Mouse (Mus musculus) heart, adult 2 months (tissue): ENCODE data around the gene Gnl1. TPM values are rescaled to one million over a fixed set of nuclear protein-coding genes. Genes with fewer than 3 reads are reported as not detected.

Experiments
- DNase-seq, 2 experiments: peaks; one replicate each; pipeline ENCODE4 v3.0.0; 2021
- H3K27ac ChIP-seq: fragments of 200-600 bp; 2 replicates; pipeline ENCODE4 v1.8.1; 2022
- H3K27me3 ChIP-seq: fragments of 200-500 bp; 2 replicates; pipeline ENCODE4 v1.6.1; 2012; ENCODE audit warnings: mild to moderate bottlenecking, low read length, inconsistent platforms, mixed read lengths; ENCODE audit not compliant: control insufficient read depth, insufficient read depth
- H3K36me3 ChIP-seq: fragments of 200-500 bp; 2 replicates; pipeline ENCODE4 v1.6.1; 2012; ENCODE audit warnings: low read length, inconsistent platforms; ENCODE audit not compliant: control insufficient read depth, insufficient read depth
- H3K4me1 ChIP-seq: fragments of 200-500 bp; 2 replicates; pipeline ENCODE4 v1.6.1; 2011; ENCODE audit warnings: low read length; ENCODE audit not compliant: control insufficient read depth, insufficient read depth
- H3K4me3 ChIP-seq: fragments of 200-600 bp; 2 replicates; pipeline ENCODE4 v1.8.1; 2022
- H3K79me2 ChIP-seq: fragments of 200-500 bp; replicated peaks from 2 replicates; pipeline ENCODE4 v1.6.1; 2012; ENCODE audit warnings: mild to moderate bottlenecking, inconsistent platforms, low read length, moderate library complexity, mixed read lengths; ENCODE audit not compliant: control insufficient read depth, insufficient read depth
- H3K9ac ChIP-seq: fragments of 200-500 bp; 2 replicates; pipeline ENCODE4 v1.6.1; 2012; ENCODE audit warnings: low read depth, mild to moderate bottlenecking, control low read depth, inconsistent platforms, low read length, mixed read lengths
- CTCF ChIP-seq: fragments of 200-600 bp; IDR thresholded peaks from 2 replicates; pipeline ENCODE4 v1.8.1; 2022; ENCODE audit warnings: antibody characterized with exemption, mild to moderate bottlenecking, moderate library complexity
- EP300 ChIP-seq: fragments of 200-500 bp; IDR thresholded peaks from 2 replicates; pipeline ENCODE4 v1.6.1; 2011; ENCODE audit warnings: low read depth, low read length, control low read depth; ENCODE audit not compliant: insufficient read depth
- POLR2A ChIP-seq: fragments of 200-500 bp; IDR thresholded peaks from 2 replicates; pipeline ENCODE4 v1.6.1; 2011; ENCODE audit warnings: mild to moderate bottlenecking, low read depth, low read length, control low read depth; ENCODE audit not compliant: insufficient read depth
- WGBS: fragments of 180-500 bp; shearing (Covaris S2); methylation state at CpG from one replicate; pipeline ENCODE4 v1.1.7; 2018; 5-methylcytosine and 5-hydroxymethylcytosine counted together
- intact Hi-C: fragments of 180-260 bp; cut with DNase I; formaldehyde crosslinking; loops from one replicate; pipeline ENCODE4 v1.15.1; 2025
- polyA plus RNA-seq: library from polyadenylated mRNA; depleted of rRNA; stranded (reverse); fragments of >200 nt; gene quantifications from 2 replicates; pipeline ENCODE4 v1.2.3, GENCODE M21; 2012
- total RNA-seq, 2 experiments: library from RNA; stranded (reverse); gene quantifications; 2 replicates each; pipeline ENCODE4 v1.2.3; 2021

Gnl1 gene
- total and polyA plus RNA-seq, 3 experiments, result 17.0 to 35.6 (median 27.4) TPM

DNA sequence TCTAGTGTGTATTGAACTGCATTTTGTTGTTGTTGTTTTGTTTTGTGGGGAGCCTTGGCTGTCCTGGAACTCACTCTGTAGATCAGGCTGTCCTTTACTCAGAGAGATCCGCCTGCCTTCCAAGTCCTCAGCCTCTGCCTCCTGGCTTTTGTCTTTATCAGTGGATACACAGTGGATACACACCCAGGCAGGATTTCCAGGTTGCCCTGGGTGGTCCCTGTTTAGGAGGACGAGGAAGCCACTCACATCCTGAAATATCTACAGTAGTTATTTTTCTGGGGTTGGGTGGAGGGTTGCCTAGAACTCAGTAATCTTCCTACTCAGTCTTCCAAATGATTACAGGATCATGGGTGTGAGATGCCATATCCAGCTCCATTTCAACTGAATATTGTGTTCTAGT lies 39.3 kb downstream of the Gnl1 start:
- peak in 1 of 2 experiments; percentile 66 for DNase-seq
- H3K4me1 ChIP-seq, result peaks cover 14% of the 10 kb centered on the region
- TF ChIP-seq CTCF (peak; percentile 17; the same call in 1 of the 2 replicates), POLR2A (peak; percentile 54; the same call in 1 of the 2 replicates), EP300 (peak; percentile 90)
- peak overlapping the region; percentile 96 for H3K27ac ChIP-seq
- intact Hi-C loops, result no loop called here
- no peaks in the 10 kb centered on the region for H3K79me2 ChIP-seq
- WGBS, result 36% methylated on average over 2 of the region's 2 CpGs
- H3K9ac ChIP-seq, result no peak overlapping the region
- no peaks in the 10 kb centered on the region for H3K27me3 ChIP-seq
- H3K4me3 ChIP-seq, result peak overlapping the region; percentile 48
- no peaks in the 10 kb centered on the region; the same call in 1 of the 2 replicates for H3K36me3 ChIP-seq

GRCm38 (mm10) chr17:36019519-36019918 lies 39.9 kb downstream of the Gnl1 start:
- Histone ChIP-seq H3K79me2 (no peaks in the 10 kb centered on the region), H3K27ac (peak overlapping the region; percentile 96), H3K4me3 (peak overlapping the region; percentile 48), H3K27me3 (no peaks in the 10 kb centered on the region), H3K36me3 (no peaks in the 10 kb centered on the region; the same call in 1 of the 2 replicates), H3K9ac (peak overlapping the region; percentile 66), H3K4me1 (peaks cover 17% of the 10 kb centered on the region)
- intact Hi-C loops, result no loop called here
- DNase-seq, result no peak
- WGBS, result 30% methylated on average over 3 of the region's 3 CpGs
- TF ChIP-seq CTCF (no peak), EP300 (no peak), POLR2A (no peak)

DNA sequence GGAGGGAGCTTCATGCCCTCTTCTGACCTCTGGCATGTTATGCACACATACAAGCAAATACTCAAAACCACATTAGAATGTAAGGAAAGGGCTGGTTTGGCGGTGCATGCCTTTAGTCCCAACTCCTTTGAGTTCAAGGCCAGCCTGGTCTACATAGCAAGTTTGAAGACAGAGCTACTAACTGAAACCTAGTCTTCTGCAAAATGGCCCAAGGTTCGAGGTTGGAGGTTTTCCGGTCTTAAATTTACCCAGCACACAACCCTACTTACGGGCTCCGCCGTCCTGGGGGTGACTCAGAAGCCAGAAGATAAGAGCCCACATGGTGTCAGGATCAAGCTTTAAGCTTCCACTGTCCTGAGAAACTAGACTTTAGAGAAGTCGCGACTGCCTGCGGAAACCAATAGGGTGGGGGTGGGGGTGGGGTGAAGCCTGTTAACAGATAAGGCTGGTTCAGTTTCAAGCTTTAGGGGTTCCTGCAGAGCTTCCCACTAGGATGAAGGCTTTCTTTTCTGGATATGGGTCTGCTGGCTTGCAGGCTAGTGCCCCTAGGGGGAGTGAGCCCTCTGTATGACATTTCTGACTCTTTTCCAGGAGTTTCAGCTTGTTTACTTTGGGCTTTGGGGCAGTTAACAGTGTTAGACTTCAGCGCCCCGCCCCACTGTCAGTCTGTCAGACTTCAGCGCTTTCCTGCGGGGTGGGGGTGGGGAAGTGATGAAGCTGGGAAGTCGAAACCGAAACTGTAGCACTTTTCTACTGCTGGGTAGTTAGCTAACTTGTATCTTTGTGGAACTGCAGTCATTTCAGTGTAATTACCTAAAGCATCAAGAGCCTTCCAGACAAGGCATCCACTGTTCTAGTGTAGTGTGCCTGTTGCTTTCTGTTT lies 40.8 kb downstream of the Gnl1 start, which contains the start of gene H2-T24:
Gene H2-T24, minus strand, starts transcription at position 370 of the 883 bp plus-strand sequence.
- Histone ChIP-seq H3K79me2 (no peaks in the 10 kb centered on the region), H3K27ac (peak within 1 kb of the TSS; percentile 96), H3K4me1 (peaks cover 17% of the 10 kb centered on the region), H3K27me3 (no peaks in the 10 kb centered on the region), H3K36me3 (no peaks in the 10 kb centered on the region; the same call in 1 of the 2 replicates), H3K9ac (peak within 1 kb of the TSS; percentile 66), H3K4me3 (peak within 1 kb of the TSS; percentile 48)
- intact Hi-C loops, result no loop called here
- 14% methylated on average over 15 of the region's 15 CpGs for WGBS
- DNase-seq, result peak; percentile 82 to 90
- TF ChIP-seq POLR2A (peak; percentile 56), EP300 (peak; percentile 69; the same call in 1 of the 2 replicates), CTCF (peak; percentile 58)

DNA sequence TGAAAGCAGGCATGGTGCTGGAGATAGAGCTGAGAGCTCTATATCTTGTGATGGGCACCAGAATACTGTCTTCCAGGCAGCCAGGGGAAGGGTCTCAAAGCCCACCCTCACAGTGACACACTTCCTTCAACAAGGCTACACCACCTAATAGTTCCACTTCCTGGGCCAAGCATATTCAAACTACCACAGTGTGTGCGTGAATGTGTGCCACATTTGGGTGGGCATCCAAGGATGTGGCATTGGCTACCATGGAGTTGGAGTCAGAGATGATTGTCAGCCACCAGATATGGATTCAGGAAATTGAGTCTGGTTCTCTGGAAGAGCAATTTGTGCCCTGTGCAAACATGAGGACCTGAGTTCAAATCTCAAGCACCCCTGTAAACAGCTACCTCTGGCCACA lies 41.7 kb downstream of the Gnl1 start:
- Histone ChIP-seq H3K4me1 (peaks cover 17% of the 10 kb centered on the region), H3K27me3 (no peaks in the 10 kb centered on the region), H3K27ac (peak overlapping the region; percentile 96), H3K9ac (no peak overlapping the region), H3K4me3 (no peak overlapping the region), H3K79me2 (no peaks in the 10 kb centered on the region), H3K36me3 (no peaks in the 10 kb centered on the region; the same call in 1 of the 2 replicates)
- TF ChIP-seq POLR2A (no peak), EP300 (no peak), CTCF (no peak)
- intact Hi-C loops, result no loop called here
- WGBS, result 84% methylated on average over 1 of the region's 1 CpGs
- no peak for DNase-seq

DNA sequence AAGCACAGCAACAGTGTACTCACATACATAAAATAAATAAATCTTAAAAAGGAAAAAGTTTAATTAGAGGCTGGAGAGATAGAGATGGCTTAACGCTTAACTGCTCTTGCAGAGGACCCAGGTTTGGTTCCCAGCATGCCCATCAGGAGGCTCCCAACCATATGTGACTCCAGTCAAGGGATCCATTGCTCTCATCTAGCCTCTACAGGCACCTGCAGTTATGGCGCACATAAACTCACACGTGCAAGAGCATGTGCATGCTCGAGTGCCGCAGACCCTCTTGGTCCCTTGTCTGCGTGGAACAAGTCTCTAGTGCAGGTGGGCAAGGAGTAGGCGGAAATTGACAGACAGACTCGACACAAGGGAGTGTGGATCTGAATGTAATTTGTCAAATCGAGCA lies 42.4 kb downstream of the Gnl1 start:
- no peak for TF ChIP-seq POLR2A
- TF ChIP-seq EP300, result no peak
- TF ChIP-seq CTCF, result no peak
- WGBS, result 94% methylated on average over 9 of the region's 9 CpGs
- no peak overlapping the region for H3K9ac ChIP-seq
- intact Hi-C loops, result no loop called here
- H3K79me2 ChIP-seq, result no peaks in the 10 kb centered on the region
- peaks cover 17% of the 10 kb centered on the region for H3K4me1 ChIP-seq
- H3K36me3 ChIP-seq, result no peaks in the 10 kb centered on the region; the same call in 1 of the 2 replicates
- no peak overlapping the region for H3K4me3 ChIP-seq
- no peaks in the 10 kb centered on the region for H3K27me3 ChIP-seq
- no peak for DNase-seq
- peak overlapping the region; percentile 96 for H3K27ac ChIP-seq

GRCm38 (mm10) chr17:36022922-36023321 lies 43.3 kb downstream of the Gnl1 start:
- TF ChIP-seq POLR2A (no peak), EP300 (no peak), CTCF (no peak)
- no peaks in the 10 kb centered on the region for H3K27me3 ChIP-seq
- intact Hi-C loops, result no loop called here
- no peak overlapping the region for H3K4me3 ChIP-seq
- H3K36me3 ChIP-seq, result no peaks in the 10 kb centered on the region; the same call in 1 of the 2 replicates
- no peaks in the 10 kb centered on the region for H3K79me2 ChIP-seq
- H3K4me1 ChIP-seq, result peaks cover 17% of the 10 kb centered on the region
- no peak for DNase-seq
- WGBS, result 92% methylated on average over 6 of the region's 6 CpGs
- H3K9ac ChIP-seq, result no peak overlapping the region
- peak overlapping the region; percentile 89 for H3K27ac ChIP-seq
